Mouse (Mus musculus): ENCODE results near the gene Arl6ip5. TPM values are rescaled to one million over a fixed set of nuclear protein-coding genes. Genes with fewer than 3 reads are reported as not detected.
A peak's percentile ranks its signal among the peaks of the same experiment; 100 is the strongest.
"Not testable (repeated sequence)": the region's sequence is repeated elsewhere in the genome, so short reads cannot be mapped to it uniquely, and the experiment has no call there.

Gene Arl6ip5
- polyA plus RNA-seq, 1 experiment from 2014 or later = 126 TPM

DNA sequence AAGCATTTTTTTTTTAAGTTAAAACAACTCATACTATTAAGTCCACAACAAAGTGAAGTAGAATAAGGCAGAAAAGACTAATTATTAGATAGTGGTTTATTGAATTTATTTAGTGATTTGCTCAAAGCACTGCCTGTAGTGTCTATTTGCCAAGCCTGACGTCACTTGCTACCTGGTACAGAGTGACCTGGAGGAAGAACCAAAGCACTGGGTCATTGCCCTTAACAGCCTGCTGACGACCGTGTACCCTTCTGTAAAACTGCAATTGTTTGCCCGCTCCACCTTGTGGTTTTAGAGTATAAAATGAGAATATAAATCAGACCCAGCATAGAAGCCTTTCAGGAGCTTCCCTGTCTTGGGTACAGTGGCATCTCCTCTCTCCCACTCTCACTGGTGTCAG, 51.7 kb downstream of the Arl6ip5 start:
- Histone ChIP-seq H3K27ac (replicated peaks) (no peak overlapping the region), H3K4me1 (replicated peaks) (no peaks in the 10 kb centered on the region), H3K4me3 (no peak overlapping the region), H3K9me3 (no peaks in the 10 kb centered on the region), H3K27me3 (no peaks in the 10 kb centered on the region), H3K4me2 (no peak overlapping the region), H3K9ac (no peak overlapping the region), H3K36me3 (no peaks in the 10 kb centered on the region)
- no peak for ATAC-seq (ENCODE audit: low read depth)
- WGBS = 66% methylated on average over 4 of the region's 4 CpGs

- ATAC-seq (ENCODE audit: low read depth); H3K9ac ChIP-seq: not testable (repeated sequence)
Observed at GRCm38 (mm10) chr6:97263750-97264149, 53.3 kb downstream of the Arl6ip5 start.

DNA sequence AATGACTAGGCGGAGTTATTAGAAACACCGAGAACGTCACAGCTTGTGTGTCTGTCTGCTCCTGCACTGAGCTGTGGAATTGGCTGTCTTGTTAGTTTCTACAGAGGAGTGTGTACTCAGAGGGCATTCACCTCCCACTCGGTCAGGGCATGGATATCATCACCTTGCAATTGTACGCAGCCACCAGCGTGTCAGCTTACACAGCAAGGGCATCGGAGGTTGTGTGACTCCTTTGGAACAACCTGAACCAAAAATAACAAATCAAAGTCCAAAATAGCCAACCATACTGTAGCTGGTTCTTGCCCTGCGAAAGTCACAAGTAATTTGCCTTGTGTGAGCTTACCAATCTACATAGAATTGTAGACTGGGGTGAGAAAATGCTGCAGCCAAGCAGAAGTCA, 54.8 kb downstream of the Arl6ip5 start:
- ATAC-seq (ENCODE audit: low read depth) = no peak
- no peak overlapping the region for H3K4me3 ChIP-seq
- H3K27me3 ChIP-seq = no peaks in the 10 kb centered on the region
- H3K4me2 ChIP-seq = no peak overlapping the region
- H3K36me3 ChIP-seq = no peaks in the 10 kb centered on the region
- no peaks in the 10 kb centered on the region for H3K9me3 ChIP-seq
- WGBS = 85% methylated on average over 8 of the region's 8 CpGs
- H3K4me1 ChIP-seq (replicated peaks) = no peaks in the 10 kb centered on the region
- no peak overlapping the region for H3K9ac ChIP-seq
- no peak overlapping the region for H3K27ac ChIP-seq (replicated peaks)

More at GRCm38 (mm10) chr6:97263750-97264149, 53.3 kb downstream of the Arl6ip5 start:
- H3K9me3 ChIP-seq; H3K4me2 ChIP-seq; H3K27me3 ChIP-seq; H3K4me3 ChIP-seq; H3K4me1 ChIP-seq (replicated peaks); H3K36me3 ChIP-seq; H3K27ac ChIP-seq (replicated peaks): not testable (repeated sequence)

GRCm38 (mm10) chr6:97265705-97266104, 55.2 kb downstream of the Arl6ip5 start:
- H3K9me3 ChIP-seq = no peaks in the 10 kb centered on the region
- no peaks in the 10 kb centered on the region for H3K27me3 ChIP-seq
- no peak overlapping the region for H3K9ac ChIP-seq
- ATAC-seq (ENCODE audit: low read depth) = no peak
- WGBS = 79% methylated on average over 3 of the region's 3 CpGs
- no peak overlapping the region for H3K4me3 ChIP-seq
- H3K36me3 ChIP-seq = no peaks in the 10 kb centered on the region
- H3K4me1 ChIP-seq (replicated peaks) = no peaks in the 10 kb centered on the region
- no peak overlapping the region for H3K4me2 ChIP-seq
- H3K27ac ChIP-seq (replicated peaks) = no peak overlapping the region

GRCm38 (mm10) chr6:97266661-97267060, 56.2 kb downstream of the Arl6ip5 start:
- H3K9ac ChIP-seq = no peak overlapping the region
- no peak overlapping the region for H3K27ac ChIP-seq (replicated peaks)
- no peaks in the 10 kb centered on the region for H3K4me1 ChIP-seq (replicated peaks)
- H3K27me3 ChIP-seq = no peaks in the 10 kb centered on the region
- no peaks in the 10 kb centered on the region for H3K9me3 ChIP-seq
- no peak overlapping the region for H3K4me2 ChIP-seq
- no peak for ATAC-seq (ENCODE audit: low read depth)
- H3K36me3 ChIP-seq = no peaks in the 10 kb centered on the region
- H3K4me3 ChIP-seq = no peak overlapping the region
- WGBS = 79% methylated on average over 4 of the region's 4 CpGs

- ATAC-seq (ENCODE audit: low read depth) = no peak
- H3K27me3 ChIP-seq = no peaks in the 10 kb centered on the region
- H3K36me3 ChIP-seq = no peaks in the 10 kb centered on the region
- WGBS = 96% methylated on average over 2 of the region's 2 CpGs
- H3K9me3 ChIP-seq = no peaks in the 10 kb centered on the region
- H3K4me1 ChIP-seq (replicated peaks) = no peaks in the 10 kb centered on the region
- H3K4me3 ChIP-seq = no peak overlapping the region
- H3K4me2 ChIP-seq = no peak overlapping the region
- H3K9ac ChIP-seq = no peak overlapping the region
- no peak overlapping the region for H3K27ac ChIP-seq (replicated peaks)
Observed at GRCm38 (mm10) chr6:97267132-97267531, 56.6 kb downstream of the Arl6ip5 start.

DNA sequence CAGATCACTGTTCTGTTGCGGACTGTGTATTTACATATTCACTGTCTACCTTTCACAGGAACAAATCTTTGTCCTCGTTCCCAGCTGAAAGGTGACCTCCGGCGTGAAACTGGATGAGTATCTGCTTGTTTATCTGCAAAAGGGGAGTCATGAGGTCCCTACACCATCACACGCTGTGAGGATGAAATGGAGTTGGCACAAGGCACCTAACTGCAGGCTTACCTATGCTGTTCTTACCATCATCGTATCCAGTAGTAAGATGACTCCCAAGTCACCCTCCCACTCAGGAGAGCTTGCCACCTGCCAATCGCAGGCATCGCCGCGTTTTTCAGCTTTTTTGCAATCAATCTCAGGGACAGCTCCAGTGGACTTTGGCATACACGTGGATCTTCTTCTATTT, 59.1 kb downstream of the Arl6ip5 start:
- no peak overlapping the region for H3K27ac ChIP-seq (replicated peaks)
- no peaks in the 10 kb centered on the region for H3K4me1 ChIP-seq (replicated peaks)
- H3K4me2 ChIP-seq = no peak overlapping the region
- H3K9me3 ChIP-seq = no peaks in the 10 kb centered on the region
- no peak for ATAC-seq (ENCODE audit: low read depth)
- no peaks in the 10 kb centered on the region for H3K36me3 ChIP-seq
- no peaks in the 10 kb centered on the region for H3K27me3 ChIP-seq
- H3K9ac ChIP-seq = no peak overlapping the region
- WGBS = 80% methylated on average over 11 of the region's 11 CpGs
- H3K4me3 ChIP-seq = no peak overlapping the region

DNA sequence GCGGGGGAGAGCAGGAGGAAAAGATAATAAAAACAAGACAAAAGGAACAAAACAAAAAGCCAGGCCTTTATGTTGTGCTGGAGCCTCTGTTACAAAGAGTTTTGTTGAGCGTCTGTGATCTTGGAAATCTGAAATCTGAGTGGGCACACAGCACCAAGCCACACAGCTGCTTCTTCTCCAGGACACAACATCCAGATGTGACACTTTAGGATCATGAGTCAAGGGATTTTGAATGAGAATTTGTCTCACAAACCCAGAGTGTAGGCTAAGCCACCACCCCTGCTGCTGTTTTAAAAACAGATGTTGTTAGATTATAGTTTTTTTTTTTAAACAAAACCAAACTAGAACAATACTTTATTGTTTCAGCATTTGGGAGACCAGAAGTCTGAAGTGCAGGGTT, 61.9 kb downstream of the Arl6ip5 start:
- H3K4me3 ChIP-seq = no peak overlapping the region
- ATAC-seq (ENCODE audit: low read depth) = no peak
- H3K4me2 ChIP-seq = no peak overlapping the region
- H3K9me3 ChIP-seq = no peaks in the 10 kb centered on the region
- 29% methylated on average over 2 of the region's 2 CpGs for WGBS
- no peak overlapping the region for H3K27ac ChIP-seq (replicated peaks)
- H3K4me1 ChIP-seq (replicated peaks) = peaks cover 19% of the 10 kb centered on the region
- no peaks in the 10 kb centered on the region for H3K27me3 ChIP-seq
- no peak overlapping the region for H3K9ac ChIP-seq
- no peaks in the 10 kb centered on the region for H3K36me3 ChIP-seq

GRCm38 (mm10) chr6:97273058-97273710, 62.7 kb downstream of the Arl6ip5 start:
- WGBS = 85% methylated on average over 16 of the region's 16 CpGs
- Histone ChIP-seq H3K9ac (no peak overlapping the region), H3K4me1 (replicated peaks) (peaks cover 22% of the 10 kb centered on the region), H3K4me3 (no peak overlapping the region), H3K9me3 (no peaks in the 10 kb centered on the region), H3K27ac (replicated peaks) (no peak overlapping the region), H3K36me3 (no peaks in the 10 kb centered on the region), H3K27me3 (no peaks in the 10 kb centered on the region), H3K4me2 (no peak overlapping the region)
- no peak for ATAC-seq (ENCODE audit: low read depth)

DNA sequence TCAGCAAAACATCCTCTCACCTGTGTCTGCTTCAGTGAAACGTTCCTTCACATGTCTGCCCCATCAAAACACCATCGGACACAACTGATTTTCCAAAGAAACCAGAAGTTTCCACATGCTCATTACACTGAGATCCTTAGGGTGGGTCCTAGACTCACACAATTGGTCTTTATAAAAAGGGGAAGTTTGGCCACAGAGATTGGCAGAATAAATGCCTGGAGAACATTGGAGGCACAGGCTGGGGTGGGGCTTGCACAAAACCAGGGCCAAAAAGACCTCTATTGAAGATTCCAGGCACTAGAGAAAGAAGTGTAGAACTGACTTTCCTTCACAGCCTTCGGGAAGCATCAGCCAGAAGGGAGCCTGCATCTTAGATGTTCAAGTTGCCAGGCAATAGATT, 63.3 kb downstream of the Arl6ip5 start:
- WGBS = 86% methylated on average over 3 of the region's 3 CpGs
- no peak overlapping the region for H3K9ac ChIP-seq
- H3K27me3 ChIP-seq = no peaks in the 10 kb centered on the region
- H3K27ac ChIP-seq (replicated peaks) = no peak overlapping the region
- no peak overlapping the region for H3K4me3 ChIP-seq
- ATAC-seq (ENCODE audit: low read depth) = no peak
- H3K4me1 ChIP-seq (replicated peaks) = peaks cover 28% of the 10 kb centered on the region
- no peak overlapping the region for H3K4me2 ChIP-seq
- no peaks in the 10 kb centered on the region for H3K9me3 ChIP-seq
- H3K36me3 ChIP-seq = no peaks in the 10 kb centered on the region

- no peaks in the 10 kb centered on the region for H3K36me3 ChIP-seq
- H3K9ac ChIP-seq = no peak overlapping the region
- H3K27me3 ChIP-seq = no peaks in the 10 kb centered on the region
- peak overlapping the region; percentile 76 for H3K27ac ChIP-seq (replicated peaks)
- H3K4me2 ChIP-seq = peak overlapping the region; percentile 31
- H3K9me3 ChIP-seq = no peaks in the 10 kb centered on the region
- no peak overlapping the region for H3K4me3 ChIP-seq
- ATAC-seq (ENCODE audit: low read depth) = peak; percentile 69
- peaks cover 31% of the 10 kb centered on the region for H3K4me1 ChIP-seq (replicated peaks)
- WGBS = 49% methylated on average over 4 of the region's 4 CpGs
Observed at GRCm38 (mm10) chr6:97275760-97276159, 65.3 kb downstream of the Arl6ip5 start.

DNA sequence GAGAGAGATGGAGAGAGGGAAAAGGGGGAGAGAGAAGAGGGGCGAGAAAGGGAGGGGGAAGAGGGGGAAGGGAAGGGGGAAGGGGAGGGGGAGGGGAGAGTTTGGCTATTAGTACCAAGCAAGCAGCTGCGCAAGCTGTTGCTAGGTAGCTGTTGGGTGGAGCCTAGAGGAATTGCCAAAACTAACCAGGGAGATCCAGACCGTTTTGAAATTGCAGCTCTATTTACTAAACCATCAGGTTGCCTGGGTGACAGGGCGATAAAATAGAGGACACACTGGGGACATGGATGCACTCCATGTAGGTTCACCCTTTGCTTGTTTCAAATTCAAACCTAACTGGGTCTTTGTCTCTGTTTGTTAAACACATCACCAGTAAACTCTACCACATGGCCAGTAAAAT, 65.9 kb downstream of the Arl6ip5 start:
- Histone ChIP-seq H3K4me1 (replicated peaks) (peaks cover 31% of the 10 kb centered on the region), H3K27ac (replicated peaks) (peak overlapping the region; percentile 76), H3K4me2 (peak overlapping the region; percentile 31), H3K27me3 (no peaks in the 10 kb centered on the region), H3K4me3 (no peak overlapping the region), H3K36me3 (no peaks in the 10 kb centered on the region), H3K9ac (no peak overlapping the region), H3K9me3 (no peaks in the 10 kb centered on the region)
- WGBS = 14% methylated on average over 4 of the region's 4 CpGs
- peak; percentile 70 for ATAC-seq (ENCODE audit: low read depth)

GRCm38 (mm10) chr6:97276890-97277497, 66.5 kb downstream of the Arl6ip5 start:
- H3K27ac ChIP-seq (replicated peaks) = peak overlapping the region; percentile 76

More at GRCm38 (mm10) chr6:97276890-97277497, 66.5 kb downstream of the Arl6ip5 start:
- Histone ChIP-seq H3K36me3 (no peaks in the 10 kb centered on the region), H3K9me3 (no peaks in the 10 kb centered on the region), H3K4me3 (no peak overlapping the region), H3K4me1 (replicated peaks) (peaks cover 31% of the 10 kb centered on the region), H3K9ac (no peak overlapping the region), H3K27me3 (no peaks in the 10 kb centered on the region), H3K4me2 (no peak overlapping the region)
- ATAC-seq (ENCODE audit: low read depth) = no peak
- 59% methylated on average over 5 of the region's 5 CpGs for WGBS

Measured in neural tube, embryonic 13.5 days (tissue).